Mouse (Mus musculus) bone marrow, adult 2 months (tissue): ENCODE results near the gene Tmbim1. TPM values are rescaled to one million over a fixed set of nuclear protein-coding genes. Genes with fewer than 3 reads are reported as not detected.
"Not testable (repeated sequence)": the region's sequence is repeated elsewhere in the genome, so short reads cannot be mapped to it uniquely, and the experiment has no call there.

Source experiments
- H3K27ac ChIP-seq: fragments of 200-500 bp; 2 replicates; pipeline ENCODE4 v1.5.1; 2012; ENCODE audit warnings: low read depth, mild to moderate bottlenecking, control low read depth, inconsistent platforms, low read length; ENCODE audit not compliant: control insufficient read depth, poor library complexity, insufficient read depth
- H3K4me1 ChIP-seq: fragments of 200-500 bp; 2 replicates; pipeline ENCODE4 v1.6.1; 2011; ENCODE audit warnings: low read length; ENCODE audit not compliant: control insufficient read depth, insufficient read depth
- H3K4me3 ChIP-seq: fragments of 200-500 bp; replicated peaks from 2 replicates; pipeline ENCODE3; 2011; ENCODE audit warnings: mild to moderate bottlenecking, low read depth, low read length, control low read depth; ENCODE audit not compliant: control insufficient read depth
- CTCF ChIP-seq: fragments of 200-500 bp; IDR thresholded peaks from 2 replicates; pipeline ENCODE4 v1.5.1; 2011; ENCODE audit warnings: low read length, control low read depth; ENCODE audit not compliant: control insufficient read depth, insufficient read depth
- POLR2A ChIP-seq: fragments of 200-500 bp; IDR thresholded peaks from 2 replicates; pipeline ENCODE4 v1.6.1; 2011; ENCODE audit warnings: low read depth, mild to moderate bottlenecking, control low read depth, low read length, borderline replicate concordance; ENCODE audit not compliant: control insufficient read depth
- WGBS: fragments of 180-500 bp; shearing (Covaris S2); methylation state at CpG from one replicate; pipeline ENCODE4 v1.1.7; 2018; 5-methylcytosine and 5-hydroxymethylcytosine counted together
- polyA plus RNA-seq: library from polyadenylated mRNA; stranded (reverse); fragments of >200 nt; gene quantifications from 2 replicates; pipeline ENCODE4 v1.2.4, GENCODE M21; 2011; ENCODE audit warnings: low replicate concordance; ENCODE audit not compliant: missing spikeins, insufficient read depth, insufficient read length

Tmbim1 gene
- polyA plus RNA-seq: 6.7 and 15.6 TPM in 2 replicates

- Histone ChIP-seq H3K4me3 (no peak within 1 kb of the TSS), H3K4me1 (no peaks in the 10 kb centered on the region; the same call in 1 of the 2 replicates), H3K27ac (no peak within 1 kb of the TSS)
- 89% methylated on average over 2 of the region's 2 CpGs for WGBS
- no peak for TF ChIP-seq POLR2A
- no peak for TF ChIP-seq CTCF
These were observed at the start of gene Tmbim1 for GRCm38 (mm10) chr1:74305522-74305921. Tmbim1 (minus strand) TSS chr1:74305622.

DNA sequence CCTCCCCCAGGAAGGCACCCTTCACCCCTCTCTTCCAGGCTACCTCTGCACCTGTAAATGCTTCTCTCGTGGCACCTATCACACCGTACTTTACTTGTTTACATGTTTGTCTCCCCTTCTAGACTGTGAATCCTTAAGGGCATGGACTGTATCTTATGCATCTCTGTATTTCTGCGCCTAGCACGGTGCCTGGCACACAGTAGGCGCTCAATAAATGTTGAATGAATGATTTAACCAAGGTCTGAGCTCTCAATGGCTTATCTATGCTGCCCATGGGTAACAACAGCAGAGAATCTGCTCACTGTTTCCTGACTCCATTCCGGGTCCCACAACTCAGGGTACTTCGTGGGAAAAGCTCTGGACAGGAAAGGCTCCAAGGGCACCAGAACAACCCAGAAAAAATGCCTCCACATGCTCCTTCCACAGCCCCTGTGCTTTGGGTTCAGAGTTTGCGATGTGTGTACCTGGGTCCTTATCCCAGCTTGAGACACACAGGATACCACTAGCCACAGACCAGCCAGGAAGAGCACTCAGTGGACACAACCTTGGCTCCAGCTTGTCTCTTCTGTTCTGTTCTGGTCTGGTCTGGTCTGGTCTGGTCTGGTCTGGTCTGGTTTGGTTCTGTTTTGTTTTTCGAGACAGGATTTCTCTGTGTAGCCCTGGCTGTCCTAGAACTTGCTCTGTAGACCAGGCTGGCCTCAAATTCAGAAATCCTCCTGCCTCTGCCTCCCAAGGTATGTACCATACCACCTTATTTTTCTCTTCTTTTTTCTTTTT, 48.2 kb upstream of the Tmbim1 start:
- no peak overlapping the region for H3K27ac ChIP-seq
- no peaks in the 10 kb centered on the region for H3K4me1 ChIP-seq
- TF ChIP-seq CTCF: no peak
- WGBS: 81% methylated on average over 9 of the region's 9 CpGs
- H3K4me3 ChIP-seq: no peak overlapping the region

DNA sequence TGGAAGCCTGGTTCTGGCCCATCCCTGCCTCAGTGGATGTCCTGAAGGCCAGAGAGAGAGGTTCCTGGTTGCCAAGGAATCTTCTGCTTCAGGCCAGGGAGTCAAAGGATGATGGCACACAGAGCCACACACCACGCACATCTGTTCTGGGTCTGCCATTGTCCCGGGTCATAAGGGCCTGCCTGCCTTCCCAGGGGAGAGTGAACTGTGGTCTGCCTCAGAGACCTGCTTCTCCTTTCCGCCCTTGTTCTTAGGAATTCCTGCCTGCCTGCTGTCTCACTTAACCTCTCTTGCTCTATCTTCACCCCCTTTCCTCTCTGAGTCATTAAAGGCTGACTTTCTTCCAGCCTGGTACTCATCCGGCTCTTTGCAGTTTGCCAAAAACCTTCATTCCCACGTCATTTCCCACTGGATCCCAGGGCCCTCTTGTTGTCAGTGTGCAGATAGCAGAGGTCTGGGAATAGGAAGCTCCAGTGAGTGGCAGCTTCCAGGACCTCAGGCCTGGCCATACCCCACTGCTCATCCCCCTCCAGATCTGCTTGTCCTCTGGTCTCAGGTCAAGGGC, 47.2 kb upstream of the Tmbim1 start:
- no peak overlapping the region for H3K4me3 ChIP-seq
- no peaks in the 10 kb centered on the region for H3K4me1 ChIP-seq
- no peak overlapping the region for H3K27ac ChIP-seq
- 71% methylated on average over 5 of the region's 5 CpGs for WGBS
- TF ChIP-seq CTCF (no peak), POLR2A (no peak)

- no peak overlapping the region for H3K4me3 ChIP-seq
- H3K4me1 ChIP-seq: no peaks in the 10 kb centered on the region
- no peak for TF ChIP-seq POLR2A
- WGBS: 79% methylated on average over 13 of the region's 13 CpGs
- H3K27ac ChIP-seq: no peak overlapping the region
These were observed 45.9 kb upstream of the Tmbim1 start for GRCm38 (mm10) chr1:74351185-74351769.

- 63% methylated on average over 11 of the region's 11 CpGs for WGBS
- no peak overlapping the region for H3K27ac ChIP-seq
- no peaks in the 10 kb centered on the region for H3K4me1 ChIP-seq
- TF ChIP-seq POLR2A (no peak), CTCF (no peak)
- no peak overlapping the region for H3K4me3 ChIP-seq
These were observed 38.9 kb upstream of the Tmbim1 start for GRCm38 (mm10) chr1:74344163-74344916.

GRCm38 (mm10) chr1:74343161-74343560, 37.7 kb upstream of the Tmbim1 start:
- Histone ChIP-seq H3K27ac (no peak overlapping the region), H3K4me1 (no peaks in the 10 kb centered on the region), H3K4me3 (no peak overlapping the region)
- TF ChIP-seq CTCF (no peak), POLR2A (no peak)
- 83% methylated on average over 5 of the region's 5 CpGs for WGBS

- Histone ChIP-seq H3K4me3 (no peak overlapping the region), H3K4me1 (no peaks in the 10 kb centered on the region), H3K27ac (no peak overlapping the region)
- TF ChIP-seq POLR2A: no peak
- no peak for TF ChIP-seq CTCF
- WGBS: 91% methylated on average over 1 of the region's 1 CpGs
These were observed 36.9 kb upstream of the Tmbim1 start for GRCm38 (mm10) chr1:74342308-74342707.

DNA sequence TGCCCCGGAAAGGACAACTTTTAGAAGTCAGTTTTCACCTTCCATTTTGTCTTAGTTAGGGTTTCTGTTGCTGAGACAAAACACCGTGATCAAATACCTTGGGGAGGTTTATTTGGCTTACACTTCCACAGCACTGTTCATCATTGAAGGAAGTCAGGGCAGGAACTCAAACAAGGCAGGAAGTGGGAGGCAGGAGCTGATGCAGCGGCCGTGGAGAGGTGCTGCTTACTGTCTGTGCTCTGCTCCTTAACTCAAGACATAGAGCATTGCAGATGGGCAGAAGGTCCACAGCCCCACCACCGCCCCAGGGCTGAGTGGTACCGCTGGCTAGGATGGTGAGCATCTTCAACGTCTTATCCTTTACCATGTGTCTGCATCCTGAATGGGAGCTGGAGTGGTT, 36.5 kb upstream of the Tmbim1 start:
- Histone ChIP-seq H3K4me3 (no peak overlapping the region), H3K27ac (no peak overlapping the region), H3K4me1 (no peaks in the 10 kb centered on the region)
- no peak for TF ChIP-seq CTCF
- TF ChIP-seq POLR2A: no peak
- 74% methylated on average over 7 of the region's 7 CpGs for WGBS

DNA sequence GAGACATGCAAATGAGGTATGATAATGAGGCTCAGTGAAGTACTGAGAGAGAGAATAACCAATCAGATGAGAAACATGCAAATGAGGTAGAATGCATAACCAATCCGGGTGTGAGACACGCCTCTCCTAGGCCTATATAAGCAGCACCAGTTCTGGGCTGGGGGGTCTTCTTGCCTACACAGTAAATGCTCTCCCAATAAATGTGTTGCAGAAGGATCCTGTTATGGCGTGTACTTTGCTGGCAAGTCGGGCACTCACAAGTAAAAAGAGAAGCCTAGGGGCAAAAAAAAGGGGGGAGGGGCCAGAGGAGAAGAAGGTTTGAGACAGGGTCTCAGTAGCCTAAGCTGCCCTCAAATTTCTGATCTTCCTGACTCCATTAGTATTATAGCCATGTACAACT, 35.6 kb upstream of the Tmbim1 start:
- 89% methylated on average over 4 of the region's 4 CpGs for WGBS
- H3K4me3 ChIP-seq, H3K27ac ChIP-seq, H3K4me1 ChIP-seq: not testable (repeated sequence)
